Mouse (Mus musculus): Measurements from ENCODE around the gene Chst5.

DNA sequence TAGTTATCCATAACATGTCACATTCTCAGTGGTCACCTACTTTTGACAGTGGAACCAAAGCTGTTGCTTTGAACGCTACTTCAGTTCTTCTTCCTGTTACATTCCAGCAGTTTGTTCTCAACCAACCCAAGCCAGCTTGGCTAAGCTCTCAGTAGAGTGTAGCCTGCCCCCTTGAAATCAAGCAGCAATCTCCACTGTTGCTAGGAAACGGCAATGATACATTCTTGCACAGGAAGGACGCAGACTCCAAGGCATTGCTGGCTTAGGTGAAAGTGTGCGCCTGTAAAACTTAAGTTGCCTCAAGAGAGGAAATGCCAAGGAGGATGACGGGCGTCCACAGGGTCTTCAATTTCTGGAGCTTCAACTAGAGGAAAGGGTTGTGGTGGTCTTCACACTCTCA lies 44.4 kb downstream of the Chst5 start:
- no peak for TF ChIP-seq CTCF (conservative IDR thresholded peaks at IDR 0.05; ENCODE audit: insufficient read depth, insufficient read length, low read depth, low read length)
- TF ChIP-seq POLR2A (IDR thresholded peaks at IDR 0.05; ENCODE audit: low read depth, low read length): no peak

Data from kidney, adult 2 months (tissue).